Mouse (Mus musculus) kidney, embryonic 14.5 days (tissue): Measurements from ENCODE around the gene Kcna6. TPM values are rescaled to one million over a fixed set of nuclear protein-coding genes. Genes with fewer than 3 reads are reported as not detected.

ENCODE experiments used
- ATAC-seq: fragments of 200-750 bp; cut with Nextera tagmentation; 2 replicates; pipeline ENCODE4 v1.8.0; 2017; ENCODE audit warnings: moderate number of reproducible peaks, mild to moderate bottlenecking, moderate TSS enrichment, moderate library complexity; ENCODE audit not compliant: low FRiP score, low TSS enrichment
- H3K27ac ChIP-seq: fragments of 300-500 bp; sonication (generic); 2 replicates; pipeline ENCODE4 v1.5.1; 2014; ENCODE audit warnings: low read depth, mild to moderate bottlenecking, low read length, moderate library complexity, mixed read lengths
- H3K27me3 ChIP-seq: fragments of 300-500 bp; sonication (generic); 2 replicates; pipeline ENCODE4 v1.6.1; 2014; ENCODE audit warnings: mild to moderate bottlenecking, low read length; ENCODE audit not compliant: control insufficient read depth, insufficient read depth
- H3K36me3 ChIP-seq: fragments of 300-500 bp; sonication (generic); 2 replicates; pipeline ENCODE4 v1.6.1; 2014; ENCODE audit warnings: low read length, mixed read lengths; ENCODE audit not compliant: control insufficient read depth, insufficient read depth
- H3K4me1 ChIP-seq: fragments of 300-500 bp; sonication (generic); 2 replicates; pipeline ENCODE4 v1.6.1; 2014; ENCODE audit warnings: low read length, mixed read lengths; ENCODE audit not compliant: control insufficient read depth, insufficient read depth
- H3K4me2 ChIP-seq: fragments of 300-500 bp; sonication (generic); replicated peaks from 2 replicates; pipeline ENCODE4 v1.6.1; 2014; ENCODE audit warnings: low read depth, mild to moderate bottlenecking, low read length
- H3K4me3 ChIP-seq: fragments of 300-500 bp; sonication (generic); 2 replicates; pipeline ENCODE4 v1.5.1; 2014; ENCODE audit warnings: mild to moderate bottlenecking, low read length
- H3K9ac ChIP-seq: fragments of 300-500 bp; sonication (generic); 2 replicates; pipeline ENCODE4 v1.6.1; 2014; ENCODE audit warnings: low read depth, mild to moderate bottlenecking, low read length, moderate library complexity
- H3K9me3 ChIP-seq: fragments of 300-500 bp; sonication (generic); 2 replicates; pipeline ENCODE4 v1.6.1; 2016; ENCODE audit warnings: low read length; ENCODE audit not compliant: control insufficient read depth
- WGBS: fragments of 180-500 bp; shearing (Covaris S2); extraction: QIAGEN DNeasy Blood & Tissue Kit; methylation state at CpG from one replicate; pipeline ENCODE4 v1.1.7; 2014; 5-methylcytosine and 5-hydroxymethylcytosine counted together
- polyA plus RNA-seq: library from polyadenylated mRNA; unstranded; fragments of >200 nt; fragmentation: Nextera tagmentation; extraction: Ambion mirVana; gene quantifications from 2 replicates; pipeline ENCODE4 v1.2.1, GENCODE M21; 2014

Kcna6 gene
- polyA plus RNA-seq, 1 experiment from 2014 or later, result 2.5 TPM

DNA sequence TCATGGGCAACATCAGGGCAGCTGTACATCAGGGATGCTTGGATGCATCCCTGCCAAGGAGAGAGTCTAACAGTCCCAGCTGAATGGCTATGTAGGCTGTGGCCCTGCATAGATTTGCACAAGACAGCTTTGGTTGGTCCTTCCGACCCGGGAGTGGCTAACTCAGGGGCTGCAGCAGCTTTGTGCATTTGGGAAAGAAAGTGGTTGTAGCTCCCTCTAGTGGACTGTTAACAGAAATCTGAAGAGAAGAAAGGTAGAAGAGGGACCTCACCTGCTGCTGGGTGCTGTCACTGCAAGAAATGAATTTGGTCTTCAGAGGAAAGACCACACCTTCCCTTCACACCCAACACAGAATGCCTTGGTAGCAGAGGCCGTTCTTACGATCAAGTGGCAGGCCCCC, 36.0 kb downstream of the Kcna6 start:
- H3K9me3 ChIP-seq, result no peaks in the 10 kb centered on the region
- no peaks in the 10 kb centered on the region for H3K27me3 ChIP-seq
- H3K4me2 ChIP-seq, result no peak overlapping the region
- H3K4me1 ChIP-seq, result no peaks in the 10 kb centered on the region
- WGBS, result 30% methylated on average over 4 of the region's 4 CpGs
- H3K4me3 ChIP-seq, result no peak overlapping the region
- no peak overlapping the region for H3K27ac ChIP-seq
- ATAC-seq, result no peak
- H3K36me3 ChIP-seq, result no peaks in the 10 kb centered on the region
- no peak overlapping the region for H3K9ac ChIP-seq

DNA sequence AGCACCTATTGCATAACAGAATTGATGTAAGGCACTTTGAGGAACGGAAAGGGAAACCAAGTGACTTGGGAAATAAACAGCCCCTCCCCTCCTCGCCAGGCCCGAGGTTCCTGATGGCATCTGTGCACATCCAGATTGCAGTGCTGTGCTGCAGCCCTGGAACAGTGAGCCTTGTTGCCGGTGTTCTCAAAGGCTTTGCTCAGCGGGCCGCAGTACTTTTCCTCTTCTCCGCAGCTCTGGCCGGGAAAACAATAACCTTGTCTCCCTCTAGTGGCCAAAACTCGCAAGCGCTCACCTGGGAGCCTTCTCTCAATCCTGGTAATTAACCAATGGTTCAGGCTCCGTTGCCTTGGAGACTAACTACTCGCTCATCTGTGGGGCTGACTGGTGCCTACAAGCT, 38.4 kb downstream of the Kcna6 start:
- H3K4me3 ChIP-seq, result no peak overlapping the region
- 1% methylated on average over 12 of the region's 12 CpGs for WGBS
- H3K9me3 ChIP-seq, result no peaks in the 10 kb centered on the region
- H3K9ac ChIP-seq, result no peak overlapping the region
- no peaks in the 10 kb centered on the region for H3K36me3 ChIP-seq
- peak; percentile 69; the same call in 1 of the 2 replicates for ATAC-seq
- H3K4me2 ChIP-seq, result peak overlapping the region; percentile 32
- no peak overlapping the region for H3K27ac ChIP-seq
- H3K27me3 ChIP-seq, result no peaks in the 10 kb centered on the region
- no peaks in the 10 kb centered on the region for H3K4me1 ChIP-seq

DNA sequence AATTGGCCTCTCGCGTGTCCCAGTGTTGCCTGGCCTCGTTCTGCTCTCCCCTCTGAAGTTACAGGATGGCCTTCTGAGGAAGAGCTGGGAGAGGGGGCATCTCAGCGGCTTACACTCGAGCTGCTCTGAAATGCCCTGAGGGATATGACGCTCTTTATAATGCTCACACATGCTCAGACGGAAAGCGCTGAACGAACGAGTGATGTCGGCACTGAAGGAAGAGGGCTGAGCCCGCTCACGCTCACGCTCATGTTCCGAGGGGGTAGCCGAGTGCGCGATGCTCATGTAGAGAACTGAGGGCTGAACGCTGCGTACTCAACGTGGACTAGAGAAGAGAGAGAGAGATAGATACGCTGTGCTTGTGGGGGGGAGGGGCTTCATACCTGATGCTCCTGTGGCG, 39.3 kb downstream of the Kcna6 start:
- Histone ChIP-seq H3K27ac (no peak overlapping the region), H3K4me2 (no peak overlapping the region), H3K9ac (no peak overlapping the region), H3K27me3 (no peaks in the 10 kb centered on the region), H3K4me3 (no peak overlapping the region), H3K4me1 (no peaks in the 10 kb centered on the region), H3K36me3 (no peaks in the 10 kb centered on the region), H3K9me3 (no peaks in the 10 kb centered on the region)
- no peak for ATAC-seq
- WGBS, result 73% methylated on average over 23 of the region's 23 CpGs

DNA sequence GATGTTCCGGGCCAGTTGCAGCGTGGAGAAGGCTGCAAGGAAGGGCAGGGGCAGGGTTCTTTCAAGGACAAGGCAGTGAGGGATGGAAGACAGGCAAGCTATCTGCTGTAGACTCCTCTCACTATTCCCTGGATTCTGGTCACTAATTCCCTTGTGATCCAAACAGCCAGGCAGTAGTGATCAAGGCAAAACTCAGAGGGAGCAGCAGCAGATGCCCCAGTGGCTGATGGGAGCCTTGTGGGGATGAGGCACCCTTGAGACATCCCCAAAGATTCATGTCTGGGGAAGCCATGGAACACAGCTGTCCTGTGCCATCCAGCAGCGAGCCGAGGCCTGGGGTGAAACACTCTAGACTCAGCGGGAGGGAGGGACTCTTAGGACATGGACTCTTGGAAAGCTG, 40.5 kb downstream of the Kcna6 start:
- no peak for ATAC-seq
- H3K9me3 ChIP-seq, result no peaks in the 10 kb centered on the region
- H3K4me1 ChIP-seq, result no peaks in the 10 kb centered on the region
- H3K4me3 ChIP-seq, result no peak overlapping the region
- H3K9ac ChIP-seq, result no peak overlapping the region
- 65% methylated on average over 5 of the region's 5 CpGs for WGBS
- no peaks in the 10 kb centered on the region for H3K27me3 ChIP-seq
- no peak overlapping the region for H3K4me2 ChIP-seq
- no peak overlapping the region for H3K27ac ChIP-seq
- H3K36me3 ChIP-seq, result no peaks in the 10 kb centered on the region

DNA sequence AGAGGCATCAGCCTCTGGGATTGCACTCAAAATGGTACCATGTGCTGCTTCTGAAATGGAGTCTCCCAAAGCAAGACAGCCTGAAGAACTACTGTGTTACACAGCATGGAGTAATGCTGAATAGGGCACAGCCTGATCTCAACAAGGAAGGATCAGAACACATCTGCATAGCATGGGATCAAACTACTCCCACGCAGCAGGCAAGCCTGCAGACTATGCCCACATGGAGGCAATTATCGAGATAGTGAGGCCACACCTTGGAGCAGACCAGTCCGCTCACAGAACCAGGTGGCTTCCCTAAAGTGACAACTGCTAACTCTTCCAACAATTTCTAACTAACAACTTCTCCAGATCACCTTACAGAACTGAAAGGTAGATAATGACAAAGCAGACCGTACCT, 53.4 kb downstream of the Kcna6 start:
- Histone ChIP-seq H3K4me3 (no peak overlapping the region), H3K4me2 (no peak overlapping the region), H3K9ac (no peak overlapping the region), H3K36me3 (no peaks in the 10 kb centered on the region), H3K9me3 (no peaks in the 10 kb centered on the region), H3K4me1 (no peaks in the 10 kb centered on the region), H3K27ac (no peak overlapping the region), H3K27me3 (no peaks in the 10 kb centered on the region)
- 34% methylated on average over 4 of the region's 4 CpGs for WGBS
- ATAC-seq, result no peak; the same call in 1 of the 2 replicates

DNA sequence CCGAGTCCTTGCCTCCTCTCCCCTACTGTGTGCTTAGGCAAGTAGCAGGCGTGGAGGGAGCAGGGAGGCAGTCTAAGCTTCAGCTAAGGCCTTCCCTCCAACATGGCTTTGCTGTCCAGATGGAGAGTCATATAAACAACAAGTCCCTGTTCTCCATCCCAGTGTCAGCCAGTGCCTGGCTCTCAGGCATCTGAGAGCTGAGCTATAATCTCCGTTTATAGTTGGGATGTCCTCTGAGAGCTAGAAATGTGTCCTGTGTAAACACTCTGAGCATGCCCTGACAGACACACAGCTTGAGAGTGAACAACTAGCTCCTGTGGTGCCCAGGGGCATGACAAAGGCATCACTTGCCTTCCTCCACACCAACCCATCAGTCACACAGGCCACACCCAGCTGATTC, 55.3 kb downstream of the Kcna6 start:
- WGBS, result 76% methylated on average over 3 of the region's 3 CpGs
- Histone ChIP-seq H3K36me3 (no peaks in the 10 kb centered on the region), H3K4me2 (no peak overlapping the region), H3K27ac (no peak overlapping the region), H3K27me3 (no peaks in the 10 kb centered on the region), H3K4me3 (no peak overlapping the region), H3K9ac (no peak overlapping the region), H3K4me1 (no peaks in the 10 kb centered on the region), H3K9me3 (no peaks in the 10 kb centered on the region)
- ATAC-seq, result no peak

DNA sequence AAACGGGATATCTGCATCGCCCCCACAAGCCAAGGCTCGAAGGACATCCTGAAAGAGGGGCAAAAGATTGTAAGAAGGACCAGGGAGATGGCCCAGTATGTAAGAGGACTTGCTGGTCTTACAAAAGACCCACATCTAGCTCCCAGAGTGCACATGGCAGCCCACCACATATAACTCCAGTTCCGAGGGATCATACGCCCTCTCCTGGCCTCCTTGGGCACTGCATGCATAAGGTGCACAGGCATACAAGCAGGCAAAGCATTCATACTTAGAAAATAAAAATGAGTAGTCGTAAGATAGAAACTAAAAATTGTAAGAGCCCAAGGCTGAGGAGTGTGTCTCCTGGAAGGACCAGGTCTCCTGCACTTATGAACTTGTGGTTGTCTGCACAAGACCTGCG, 61.5 kb downstream of the Kcna6 start:
- no peaks in the 10 kb centered on the region; the same call in 1 of the 2 replicates for H3K27me3 ChIP-seq
- H3K4me1 ChIP-seq, result no peaks in the 10 kb centered on the region
- H3K27ac ChIP-seq, result no peak overlapping the region
- no peak overlapping the region for H3K4me2 ChIP-seq
- no peaks in the 10 kb centered on the region for H3K36me3 ChIP-seq
- H3K9ac ChIP-seq, result no peak overlapping the region
- WGBS, result 66% methylated on average over 7 of the region's 7 CpGs
- H3K4me3 ChIP-seq, result no peak overlapping the region
- H3K9me3 ChIP-seq, result no peaks in the 10 kb centered on the region
- no peak for ATAC-seq

DNA sequence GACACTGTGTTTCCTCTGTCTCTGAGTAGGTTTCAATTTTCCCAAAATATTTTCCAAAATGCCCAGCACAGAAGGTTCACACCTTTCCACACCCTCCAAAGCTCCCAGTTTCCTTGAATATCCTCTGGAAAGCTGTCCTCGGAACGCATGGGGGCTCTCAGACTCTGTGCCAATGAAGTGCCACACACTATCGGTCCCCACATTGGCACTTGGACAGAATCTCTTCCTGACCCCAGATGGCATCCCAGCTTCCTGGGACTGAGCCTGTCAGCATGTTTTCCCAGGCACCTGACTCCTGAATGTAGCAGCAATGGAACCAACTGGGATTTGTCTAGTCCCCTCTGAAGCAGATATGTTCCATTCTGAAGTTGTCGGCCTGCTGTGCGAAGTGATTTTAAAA, 73.5 kb downstream of the Kcna6 start:
- Histone ChIP-seq H3K27ac (no peak overlapping the region), H3K9me3 (no peaks in the 10 kb centered on the region), H3K4me3 (no peak overlapping the region), H3K27me3 (no peaks in the 10 kb centered on the region), H3K4me1 (no peaks in the 10 kb centered on the region), H3K4me2 (no peak overlapping the region), H3K36me3 (no peaks in the 10 kb centered on the region), H3K9ac (no peak overlapping the region)
- no peak for ATAC-seq
- 98% methylated on average over 5 of the region's 5 CpGs for WGBS

DNA sequence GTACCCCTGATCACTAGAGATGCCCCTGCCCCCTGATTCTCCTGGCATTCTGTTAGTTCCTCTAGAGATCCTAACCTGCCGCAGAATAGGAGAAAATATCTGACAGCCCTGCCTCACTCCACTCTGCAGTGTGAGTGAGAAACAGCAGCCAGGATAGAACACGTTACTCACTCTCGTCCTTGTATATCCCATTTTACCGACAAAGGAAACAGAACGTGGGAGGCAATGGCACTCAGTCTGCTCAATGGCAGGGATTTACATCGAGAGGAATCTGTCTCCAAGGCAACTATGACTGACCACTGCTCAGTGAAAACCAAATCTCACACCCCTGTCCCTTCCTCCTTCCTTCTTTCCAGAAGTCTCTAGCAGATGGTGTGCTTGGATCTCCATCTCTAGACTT, 74.4 kb downstream of the Kcna6 start:
- no peaks in the 10 kb centered on the region for H3K27me3 ChIP-seq
- no peak overlapping the region for H3K27ac ChIP-seq
- no peak overlapping the region for H3K9ac ChIP-seq
- 52% methylated on average over 6 of the region's 6 CpGs for WGBS
- no peak for ATAC-seq
- no peak overlapping the region for H3K4me3 ChIP-seq
- H3K9me3 ChIP-seq, result no peaks in the 10 kb centered on the region
- no peak overlapping the region for H3K4me2 ChIP-seq
- no peaks in the 10 kb centered on the region for H3K4me1 ChIP-seq
- H3K36me3 ChIP-seq, result no peaks in the 10 kb centered on the region

DNA sequence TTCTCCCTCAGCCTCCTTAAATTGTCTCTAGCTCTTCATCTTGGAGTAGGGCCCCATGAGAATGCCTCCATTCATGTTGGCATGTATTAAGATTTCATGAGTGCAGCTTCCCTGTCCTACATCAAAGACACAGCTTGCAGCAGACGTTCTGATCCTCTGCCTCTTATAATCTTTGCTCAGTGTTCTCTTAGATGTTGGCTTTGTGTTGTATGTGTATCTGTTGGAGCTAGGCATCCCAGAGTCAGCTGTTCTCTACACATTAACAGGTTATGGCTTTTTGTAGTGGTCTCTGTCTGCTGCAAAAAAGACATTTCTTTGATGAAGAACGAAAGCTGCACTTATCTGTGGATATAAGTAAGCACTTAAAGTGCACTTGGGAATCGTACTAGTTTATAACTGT, 75.9 kb downstream of the Kcna6 start:
- Histone ChIP-seq H3K36me3 (no peaks in the 10 kb centered on the region), H3K27ac (no peak overlapping the region), H3K27me3 (no peaks in the 10 kb centered on the region), H3K9ac (no peak overlapping the region), H3K9me3 (no peaks in the 10 kb centered on the region), H3K4me2 (no peak overlapping the region), H3K4me3 (no peak overlapping the region), H3K4me1 (no peaks in the 10 kb centered on the region)
- ATAC-seq, result no peak
- 81% methylated on average over 3 of the region's 3 CpGs for WGBS
